Mouse (Mus musculus): Measurements from ENCODE around the gene Pitpnc1. TPM values are rescaled to one million over a fixed set of nuclear protein-coding genes. Genes with fewer than 3 reads are reported as not detected.
A peak's percentile ranks its signal among the peaks of the same experiment; 100 is the strongest.

The Pitpnc1 gene
- polyA plus RNA-seq, 1 experiment from 2014 or later, result 9.1 TPM

- Histone ChIP-seq H3K27me3 (ENCODE audit: insufficient read depth, low read length) (no peaks in the 10 kb centered on the region), H3K4me2 (ENCODE audit: low read depth, low read length) (no peak overlapping the region), H3K9me3 (ENCODE audit: low read length) (no peaks in the 10 kb centered on the region), H3K4me1 (ENCODE audit: insufficient read depth) (0 out of 2 replicates have a peak, but pooled peaks cover 2% of the 10 kb centered on the region), H3K9ac (replicated peaks) (no peak overlapping the region), H3K36me3 (replicated peaks; ENCODE audit: insufficient read depth, low read length) (peaks cover 9% of the 10 kb centered on the region), H3K4me3 (ENCODE audit: low read depth, low read length) (no peak overlapping the region), H3K27ac (ENCODE audit: low read depth) (no peak overlapping the region)
- WGBS (ENCODE audit: insufficient replicate concordance), result 89% methylated on average over 13 of the region's 13 CpGs
- ATAC-seq, result no peak
- no peak for TF ChIP-seq CTCF (IDR thresholded peaks at IDR 0.05; ENCODE audit: low read depth)
- TF ChIP-seq EP300 (IDR thresholded peaks at IDR 0.05; ENCODE audit: low read depth), result no peak
- no peak for DNase-seq
Measured at GRCm38 (mm10) chr11:107209818-107210217, 260.7 kb downstream of the Pitpnc1 start.

- Histone ChIP-seq H3K36me3 (replicated peaks; ENCODE audit: insufficient read depth, low read length) (no peaks in the 10 kb centered on the region), H3K9ac (replicated peaks) (no peak overlapping the region), H3K4me3 (ENCODE audit: low read depth, low read length) (no peak overlapping the region), H3K4me2 (ENCODE audit: low read depth, low read length) (no peak overlapping the region), H3K27me3 (ENCODE audit: insufficient read depth, low read length) (no peaks in the 10 kb centered on the region), H3K9me3 (ENCODE audit: low read length) (no peaks in the 10 kb centered on the region), H3K4me1 (ENCODE audit: insufficient read depth) (0 out of 2 replicates have a peak, but pooled peaks cover 2% of the 10 kb centered on the region), H3K27ac (ENCODE audit: low read depth) (no peak overlapping the region)
- WGBS (ENCODE audit: insufficient replicate concordance), result 88% methylated on average over 11 of the region's 11 CpGs
- ATAC-seq (no peak), DNase-seq (no peak)
- TF ChIP-seq EP300 (IDR thresholded peaks at IDR 0.05; ENCODE audit: low read depth), result no peak
- TF ChIP-seq CTCF (IDR thresholded peaks at IDR 0.05; ENCODE audit: low read depth), result no peak
Measured at GRCm38 (mm10) chr11:107201773-107202172, 268.7 kb downstream of the Pitpnc1 start.

- 76% methylated on average over 5 of the region's 5 CpGs for WGBS (ENCODE audit: insufficient replicate concordance)
Measured at GRCm38 (mm10) chr11:107199281-107199680, 271.2 kb downstream of the Pitpnc1 start.

GRCm38 (mm10) chr11:107195334-107195733, 275.2 kb downstream of the Pitpnc1 start:
- Histone ChIP-seq H3K27ac (ENCODE audit: low read depth) (no peak overlapping the region), H3K9ac (replicated peaks) (no peak overlapping the region), H3K9me3 (ENCODE audit: low read length) (no peaks in the 10 kb centered on the region), H3K36me3 (replicated peaks; ENCODE audit: insufficient read depth, low read length) (no peaks in the 10 kb centered on the region), H3K4me2 (ENCODE audit: low read depth, low read length) (no peak overlapping the region), H3K4me1 (ENCODE audit: insufficient read depth) (no peaks in the 10 kb centered on the region), H3K4me3 (ENCODE audit: low read depth, low read length) (no peak overlapping the region), H3K27me3 (ENCODE audit: insufficient read depth, low read length) (no peaks in the 10 kb centered on the region)
- ATAC-seq, result no peak
- no peak for DNase-seq
- TF ChIP-seq CTCF (IDR thresholded peaks at IDR 0.05; ENCODE audit: low read depth) (no peak), EP300 (IDR thresholded peaks at IDR 0.05; ENCODE audit: low read depth) (no peak)
- WGBS (ENCODE audit: insufficient replicate concordance), result 66% methylated on average over 2 of the region's 2 CpGs

More at GRCm38 (mm10) chr11:107199281-107199680, 271.2 kb downstream of the Pitpnc1 start:
- H3K36me3 ChIP-seq (replicated peaks; ENCODE audit: insufficient read depth, low read length), result no peaks in the 10 kb centered on the region
- no peaks in the 10 kb centered on the region for H3K4me1 ChIP-seq (ENCODE audit: insufficient read depth)
- no peaks in the 10 kb centered on the region for H3K27me3 ChIP-seq (ENCODE audit: insufficient read depth, low read length)
- no peaks in the 10 kb centered on the region for H3K9me3 ChIP-seq (ENCODE audit: low read length)
- H3K27ac ChIP-seq (ENCODE audit: low read depth), result no peak overlapping the region
- no peak for ATAC-seq
- no peak overlapping the region for H3K9ac ChIP-seq (replicated peaks)
- no peak for TF ChIP-seq CTCF (IDR thresholded peaks at IDR 0.05; ENCODE audit: low read depth)
- no peak for TF ChIP-seq EP300 (IDR thresholded peaks at IDR 0.05; ENCODE audit: low read depth)
- no peak for DNase-seq
- H3K4me3 ChIP-seq (ENCODE audit: low read depth, low read length), result no peak overlapping the region
- no peak overlapping the region for H3K4me2 ChIP-seq (ENCODE audit: low read depth, low read length)

GRCm38 (mm10) chr11:107190376-107190775, 280.1 kb downstream of the Pitpnc1 start:
- no peak for TF ChIP-seq EP300 (IDR thresholded peaks at IDR 0.05; ENCODE audit: low read depth)
- TF ChIP-seq CTCF (IDR thresholded peaks at IDR 0.05; ENCODE audit: low read depth), result no peak
- Histone ChIP-seq H3K27ac (ENCODE audit: low read depth) (no peak overlapping the region), H3K4me2 (ENCODE audit: low read depth, low read length) (no peak overlapping the region), H3K9me3 (ENCODE audit: low read length) (no peaks in the 10 kb centered on the region), H3K36me3 (replicated peaks; ENCODE audit: insufficient read depth, low read length) (peaks cover 8% of the 10 kb centered on the region; the same call in 1 of the 2 replicates), H3K4me1 (ENCODE audit: insufficient read depth) (peaks cover 9% of the 10 kb centered on the region), H3K27me3 (ENCODE audit: insufficient read depth, low read length) (no peaks in the 10 kb centered on the region), H3K9ac (replicated peaks) (no peak overlapping the region), H3K4me3 (ENCODE audit: low read depth, low read length) (no peak overlapping the region)
- 63% methylated on average over 2 of the region's 2 CpGs for WGBS (ENCODE audit: insufficient replicate concordance)
- no peak for ATAC-seq
- no peak for DNase-seq

GRCm38 (mm10) chr11:107188565-107189552, 281.6 kb downstream of the Pitpnc1 start, which contains the start of gene Nol11:
TSS of gene Nol11 (minus strand) at chr11:107189381.
- under 1% methylated on average over 62 of the region's 62 CpGs for WGBS (ENCODE audit: insufficient replicate concordance)
- H3K4me3 ChIP-seq (ENCODE audit: low read depth, low read length), result peak within 1 kb of the TSS; percentile 97
- H3K27me3 ChIP-seq (ENCODE audit: insufficient read depth, low read length), result no peaks in the 10 kb centered on the region
- H3K9ac ChIP-seq (replicated peaks), result peak within 1 kb of the TSS; percentile 98
- peaks cover 9% of the 10 kb centered on the region for H3K4me1 ChIP-seq (ENCODE audit: insufficient read depth)
- peak within 1 kb of the TSS; percentile 99 for H3K4me2 ChIP-seq (ENCODE audit: low read depth, low read length)
- no peaks in the 10 kb centered on the region for H3K9me3 ChIP-seq (ENCODE audit: low read length)
- ATAC-seq, result peak; percentile 98
- H3K27ac ChIP-seq (ENCODE audit: low read depth), result peak within 1 kb of the TSS; percentile 81
- H3K36me3 ChIP-seq (replicated peaks; ENCODE audit: insufficient read depth, low read length), result peaks cover 17% of the 10 kb centered on the region; the same call in 1 of the 2 replicates
- DNase-seq, result peak; percentile 99
- TF ChIP-seq EP300 (IDR thresholded peaks at IDR 0.05; ENCODE audit: low read depth) (peak; percentile 7; the same call in 1 of the 2 replicates), CTCF (IDR thresholded peaks at IDR 0.05; ENCODE audit: low read depth) (peak; percentile 99)
